Comparison of ENCODE assay signal across 24 mouse cellular contexts in the genomic region with DNA sequence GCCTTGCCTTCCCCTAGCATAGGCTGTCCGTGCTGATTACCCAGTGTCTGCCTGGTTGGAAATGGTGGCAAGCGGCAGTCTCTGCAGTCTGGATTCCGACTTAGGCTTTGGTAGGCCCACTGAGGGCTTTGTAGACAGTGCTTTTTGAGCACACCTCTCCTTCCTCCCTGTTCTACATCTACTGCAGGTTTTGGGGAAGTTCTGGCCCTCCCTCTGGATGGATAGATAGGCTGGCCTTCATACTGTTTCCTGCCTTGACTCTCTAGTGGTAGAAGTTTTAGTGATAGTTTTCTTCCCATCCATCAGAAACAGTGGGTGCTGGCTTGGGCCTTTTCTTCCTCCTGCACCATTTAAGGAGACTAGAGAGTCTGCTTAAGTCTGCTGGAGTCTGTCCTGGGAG. TPM values are rescaled to one million over a fixed set of nuclear protein-coding genes. Genes with fewer than 3 reads are reported as not detected.
DNase-seq lines count a peak whose midpoint lies in the region; ATAC-seq and TF ChIP-seq lines count a peak whose summit lies in the region.
"Had no signal": no experiment of that assay in that cellular context is flagged by ENCODE, and none has a peak within 500 bp of the region (broad histone marks: within the 10 kb centered on the region; RNA-seq: fewer than 3 reads in every experiment).

No protein-coding gene starts in this region.

- no peak for TF ChIP-seq POLR2A in CH12.LX (IDR thresholded peaks at IDR 0.05; ENCODE audit: low read depth, low read length)
- no peak for TF ChIP-seq POLR2A in olfactory bulb, adult 2 months (IDR thresholded peaks at IDR 0.05; ENCODE audit: insufficient read depth, low read depth, low read length)

- DNase-seq in kidney, postnatal 0 days (ENCODE audit: low spot score): no peak
- DNase-seq in kidney, postnatal 36 days: no peak
- DNase-seq in A20 (ENCODE audit: low read depth, low spot score) (peak; percentile 58), CH12.LX (ENCODE audit: extremely low read depth) (peak; percentile 29)
- no peak for DNase-seq in layer of hippocampus, adult 8-10 months (ENCODE audit: low spot score in 2 of 2)
- DNase-seq: adrenal gland, postnatal 10 days; adrenal gland, postnatal 36 days; cerebellum, adult 18-20 months; cerebellum, adult 9-10 months; cerebellum, postnatal 14 days; gastrocnemius, postnatal 25 days; heart, adult 2 months; heart, postnatal 14 days; heart, postnatal 4 days had no signal

- dilution Hi-C loops in CH12.LX (cut with MboI; ENCODE audit: extremely low pct_ligation_motif_present, extremely low pct_unique_long_range_greater_than_20kb, low sequenced_read_pairs): no loop called here

- WGBS in kidney, postnatal 0 days: 95% methylated on average over 3 of the region's 3 CpGs
- 42% methylated on average over 3 of the region's 3 CpGs for WGBS in olfactory bulb, adult 2 months
- 84% methylated on average over 3 of the region's 3 CpGs for WGBS in intestine, postnatal 0 days

- TF ChIP-seq RAD21 in CH12.LX (IDR thresholded peaks at IDR 0.05; ENCODE audit: low read depth, low read length): no peak

- in situ Hi-C loops in CH12.LX (cut with MboI; ENCODE audit: low pct_ligation_motif_present, low pct_unique_long_range_greater_than_20kb, low sequenced_read_pairs): no loop called here

- peaks cover 7% of the 10 kb centered on the region; the same call in 1 of the 2 replicates for H3K36me3 ChIP-seq in kidney, postnatal 0 days (ENCODE audit: insufficient read depth, low read length)
- H3K36me3 ChIP-seq in CH12.LX (replicated peaks in 1 of 2; ENCODE audit: control insufficient read depth in 1 of 2, insufficient read depth in 1 of 2, low read length in 1 of 2): peaks cover 15 to 26% of the 10 kb centered on the region in 2 experiments
- H3K36me3 ChIP-seq in intestine, postnatal 0 days (ENCODE audit: control insufficient read depth, insufficient read depth): peaks cover 7% of the 10 kb centered on the region; the same call in 1 of the 2 replicates

- H3K79me2 ChIP-seq in CH12.LX (replicated peaks; ENCODE audit: control insufficient read depth, extremely low read depth, insufficient read depth, poor library complexity, severe bottlenecking): peaks cover 51% of the 10 kb centered on the region

- 0 out of 2 replicates have a peak overlapping the region, but pooled peaks have one; percentile 8 for H3K27ac ChIP-seq in kidney, postnatal 0 days
- peak overlapping the region; percentile 45 for H3K27ac ChIP-seq in CH12.LX (ENCODE audit: insufficient read depth, low read depth)
- peak overlapping the region; percentile 86 for H3K27ac ChIP-seq in olfactory bulb, adult 2 months (ENCODE audit: insufficient read depth, low read depth, low read length)
- H3K27ac ChIP-seq in intestine, postnatal 0 days (ENCODE audit: low read depth, low read length): no peak overlapping the region
- H3K27ac ChIP-seq: forebrain, embryonic 10.5 days; forebrain, embryonic 13.5 days; heart, adult 2 months; heart, embryonic 10.5 days; heart, embryonic 13.5 days; hindbrain, embryonic 14.5 days; hindbrain, postnatal 0 days had no signal

- no peak for TF ChIP-seq EP300 in CH12.LX (IDR thresholded peaks at IDR 0.05; ENCODE audit: low read length)

- no peak overlapping the region for H3K9ac ChIP-seq in kidney, postnatal 0 days (ENCODE audit: low read depth, low read length)
- H3K9ac ChIP-seq in CH12.LX (ENCODE audit: insufficient read depth, low read depth): peak overlapping the region; percentile 43
- no peak overlapping the region for H3K9ac ChIP-seq in intestine, postnatal 0 days (ENCODE audit: low read depth, low read length)
- H3K9ac ChIP-seq: forebrain, embryonic 13.5 days; heart, embryonic 13.5 days; hindbrain, embryonic 14.5 days had no signal

- peaks cover 8% of the 10 kb centered on the region; the same call in 1 of the 2 replicates for H3K4me1 ChIP-seq in kidney, postnatal 0 days (replicated peaks; ENCODE audit: insufficient read depth, low read length)
- H3K4me1 ChIP-seq in CH12.LX (ENCODE audit: control insufficient read depth in 1 of 2, insufficient read depth in 2 of 2): peaks cover 14 to 77% of the 10 kb centered on the region in 2 experiments
- H3K4me1 ChIP-seq in olfactory bulb, adult 2 months (ENCODE audit: control insufficient read depth, insufficient read depth, low read length): peaks cover 12% of the 10 kb centered on the region
- H3K4me1 ChIP-seq in intestine, postnatal 0 days (replicated peaks; ENCODE audit: control insufficient read depth, insufficient read depth, low read length): peaks cover 7% of the 10 kb centered on the region; the same call in 1 of the 2 replicates
- H3K4me1 ChIP-seq: forebrain, embryonic 13.5 days had no signal

- TF ChIP-seq CTCF in kidney, postnatal 0 days (IDR thresholded peaks at IDR 0.05; ENCODE audit: low read depth): no peak
- TF ChIP-seq CTCF in CH12.LX (conservative IDR thresholded peaks at IDR 0.05 in 1 of 2, IDR thresholded peaks at IDR 0.05 in 1 of 2; ENCODE audit: low read depth in 2 of 2, low read length in 2 of 2): no peak
- TF ChIP-seq CTCF in olfactory bulb, adult 2 months (IDR thresholded peaks at IDR 0.05; ENCODE audit: insufficient read depth, low read depth, low read length): no peak
- no peak for TF ChIP-seq CTCF in intestine, postnatal 0 days (IDR thresholded peaks at IDR 0.05; ENCODE audit: low read depth)

- no peak overlapping the region for H3K4me2 ChIP-seq in kidney, postnatal 0 days (ENCODE audit: low read length)
- peak overlapping the region; percentile 72 for H3K4me2 ChIP-seq in CH12.LX (ENCODE audit: insufficient read depth, low read depth, poor library complexity, severe bottlenecking)
- no peak overlapping the region for H3K4me2 ChIP-seq in intestine, postnatal 0 days (replicated peaks; ENCODE audit: low read depth)
- H3K4me2 ChIP-seq: forebrain, embryonic 13.5 days; heart, embryonic 13.5 days; hindbrain, embryonic 14.5 days had no signal

- H3K4me3 ChIP-seq in kidney, postnatal 0 days (replicated peaks; ENCODE audit: low read depth, low read length): no peak overlapping the region
- H3K4me3 ChIP-seq in CH12.LX (replicated peaks in 1 of 3; ENCODE audit: low read depth in 2 of 3, low read length in 2 of 3, poor library complexity in 1 of 3): peak overlapping the region in 1 of 3 experiments; percentile 3
- no peak overlapping the region for H3K4me3 ChIP-seq in olfactory bulb, adult 2 months (ENCODE audit: insufficient read depth, low read depth, low read length)
- no peak overlapping the region for H3K4me3 ChIP-seq in intestine, postnatal 0 days (ENCODE audit: low read depth, low read length)
- H3K4me3 ChIP-seq: forebrain, embryonic 10.5 days; forebrain, embryonic 13.5 days; heart, adult 2 months; heart, embryonic 10.5 days; heart, embryonic 13.5 days had no signal

- no peaks in the 10 kb centered on the region for H3K27me3 ChIP-seq in kidney, postnatal 0 days (ENCODE audit: insufficient read depth, low read length)
- H3K27me3 ChIP-seq in CH12.LX (replicated peaks): no peaks in the 10 kb centered on the region
- no peaks in the 10 kb centered on the region for H3K27me3 ChIP-seq in intestine, postnatal 0 days (replicated peaks; ENCODE audit: control insufficient read depth, insufficient read depth, low read length)
- H3K27me3 ChIP-seq: forebrain, embryonic 13.5 days; heart, embryonic 13.5 days had no signal

- H3K9me3 ChIP-seq in kidney, postnatal 0 days (replicated peaks; ENCODE audit: low read length): no peaks in the 10 kb centered on the region
- H3K9me3 ChIP-seq in CH12.LX (replicated peaks; ENCODE audit: low read length): no peaks in the 10 kb centered on the region
- no peaks in the 10 kb centered on the region for H3K9me3 ChIP-seq in intestine, postnatal 0 days (ENCODE audit: control insufficient read depth)
- H3K9me3 ChIP-seq: forebrain, embryonic 10.5 days; forebrain, embryonic 13.5 days; G1E; heart, embryonic 10.5 days; heart, embryonic 13.5 days had no signal

- no peak for ATAC-seq in kidney, postnatal 0 days (replicated peaks; ENCODE audit: low FRiP score, low read depth)
- no peak for ATAC-seq in intestine, postnatal 0 days
- ATAC-seq: forebrain, embryonic 13.5 days; forebrain, embryonic 16.5 days; hindbrain, postnatal 0 days had no signal

TF ChIP-seq in CH12.LX, 34 proteins besides CTCF, POLR2A, EP300 and RAD21:
- TF ChIP-seq TBP (conservative IDR thresholded peaks at IDR 0.05; ENCODE audit: low read depth, low read length): no peak
- no peak for TF ChIP-seq ELF1 (IDR thresholded peaks at IDR 0.05; ENCODE audit: low read depth, low read length)
- TF ChIP-seq JUN (IDR thresholded peaks at IDR 0.05; ENCODE audit: insufficient read depth, low read depth, low read length): no peak
- no peak for TF ChIP-seq USF2 (conservative IDR thresholded peaks at IDR 0.05; ENCODE audit: low read depth, low read length)
- TF ChIP-seq MAX (IDR thresholded peaks at IDR 0.05; ENCODE audit: low read length): no peak
- no peak for TF ChIP-seq E2F4 (IDR thresholded peaks at IDR 0.05; ENCODE audit: insufficient replicate concordance, low read depth, low read length)
- TF ChIP-seq ZKSCAN1 (IDR thresholded peaks at IDR 0.05; ENCODE audit: borderline replicate concordance, low read depth, low read length): no peak
- no peak for TF ChIP-seq MXI1 (IDR thresholded peaks at IDR 0.05; ENCODE audit: low read depth, low read length)
- TF ChIP-seq POLR2AphosphoS2 (IDR thresholded peaks at IDR 0.05; ENCODE audit: low read depth, low read length): no peak

RNA-seq across cellular contexts. Expression of a gene that starts 9.4 kb away (rescaled TPM):
- polyA plus RNA-seq in kidney, postnatal 0 days (2015; fragmentation: Nextera tagmentation; extraction: Ambion mirVana): 26.3 and 26.5 TPM in 2 replicates
- total RNA-seq in CH12.LX (2012; rRNA removed) (31.3 and 36.8 TPM in 2 replicates), CH12.LX (2014; rRNA removed) (77.6 and 82.2 TPM in 2 replicates)
- polyA plus RNA-seq in CH12.LX (2012; ENCODE audit: insufficient read length, low read depth): 44.2 and 53.7 TPM in 2 replicates
- polyA plus RNA-seq in olfactory bulb, adult 2 months (2012; ENCODE audit: insufficient read depth, insufficient read length, low replicate concordance, missing spikeins): not detected in 2 replicates
- polyA plus RNA-seq in intestine, postnatal 0 days (2015; fragmentation: Nextera tagmentation; extraction: Ambion mirVana): 16.4 and 17.3 TPM in 2 replicates
- total RNA-seq in layer of hippocampus, adult 8-10 months (2022): 10 to 100 TPM; 15.4 to 20.7 (median 17.2) TPM

RNA-seq across cellular contexts. Expression of a gene that starts 54.7 kb away (rescaled TPM):
- polyA plus RNA-seq in kidney, postnatal 0 days (2015; fragmentation: Nextera tagmentation; extraction: Ambion mirVana): 37.8 and 42.4 TPM in 2 replicates
- total RNA-seq in CH12.LX (2012; rRNA removed): 19.6 and 23.0 TPM in 2 replicates
- 23.5 and 28.0 TPM in 2 replicates for total RNA-seq in CH12.LX (2014; rRNA removed)
- polyA plus RNA-seq in CH12.LX (2012; ENCODE audit: insufficient read length, low read depth): 33.4 and 40.0 TPM in 2 replicates
- polyA plus RNA-seq in olfactory bulb, adult 2 months (2012; ENCODE audit: insufficient read depth, insufficient read length, low replicate concordance, missing spikeins): not detected in 2 replicates
- 17.0 and 18.3 TPM in 2 replicates for polyA plus RNA-seq in intestine, postnatal 0 days (2015; fragmentation: Nextera tagmentation; extraction: Ambion mirVana)
- total RNA-seq in layer of hippocampus, adult 8-10 months (2022): 10 to 100 TPM; 66.6 to 87.0 (median 76.1) TPM

Comparison
In these comparisons a context has a peak if more than half of its experiments do, and no peak if none do; other contexts are left out.
1. DNase-seq: peak in A20 (single experiment) and CH12.LX (single experiment); none in kidney, postnatal 0 days (single experiment), kidney, postnatal 36 days (0 of 2) and layer of hippocampus, adult 8-10 months (0 of 2).
2. RNA of a gene that starts 9.4 kb away (polyA plus RNA-seq): 44.2 to 53.7 TPM in CH12.LX, 26.3 to 26.5 TPM in kidney, postnatal 0 days and 16.4 to 17.3 TPM in intestine, postnatal 0 days; not detected in olfactory bulb, adult 2 months; every median in the first group is over 10 times any median in the second.
3. RNA of a gene that starts 54.7 kb away (polyA plus RNA-seq): 37.8 to 42.4 TPM in kidney, postnatal 0 days, 33.4 to 40.0 TPM in CH12.LX and 17.0 to 18.3 TPM in intestine, postnatal 0 days; not detected in olfactory bulb, adult 2 months; every median in the first group is over 10 times any median in the second.